Mouse (Mus musculus): ENCODE results near the gene Pla2g1b. TPM values are rescaled to one million over a fixed set of nuclear protein-coding genes. Genes with fewer than 3 reads are reported as not detected.

Pla2g1b gene
- polyA plus RNA-seq, 1 experiment from 2014 or later, result not detected

DNA sequence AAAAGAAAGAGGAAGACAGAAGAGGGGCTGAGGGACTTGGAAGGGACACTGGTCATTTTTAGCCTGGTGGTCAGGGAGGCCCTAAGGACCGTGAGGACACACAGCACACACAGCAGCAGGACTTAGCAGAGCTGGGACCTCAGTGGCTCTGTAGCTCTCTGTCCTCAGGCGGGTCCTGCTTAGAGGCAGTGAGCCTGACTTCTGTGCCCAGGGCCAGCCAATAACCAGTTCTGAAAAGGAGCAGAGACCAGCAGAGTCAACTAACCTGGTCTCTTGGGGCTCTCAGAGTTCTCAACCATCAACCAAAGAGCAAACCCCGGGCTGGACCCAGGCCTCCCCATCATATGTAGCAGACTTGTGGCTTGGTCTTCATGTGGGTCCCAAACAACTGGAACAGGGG, 16.8 kb upstream of the Pla2g1b start:
- Histone ChIP-seq H3K4me3 (ENCODE audit: control insufficient read depth in 1 of 2, insufficient read depth in 1 of 2, low read depth in 1 of 2, low read length in 2 of 2) (no peak overlapping the region), H3K9ac (ENCODE audit: low read length) (no peak overlapping the region)
- no peak for ATAC-seq (ENCODE audit: insufficient number of reproducible peaks, insufficient read depth, low FRiP score, low read depth)

DNA sequence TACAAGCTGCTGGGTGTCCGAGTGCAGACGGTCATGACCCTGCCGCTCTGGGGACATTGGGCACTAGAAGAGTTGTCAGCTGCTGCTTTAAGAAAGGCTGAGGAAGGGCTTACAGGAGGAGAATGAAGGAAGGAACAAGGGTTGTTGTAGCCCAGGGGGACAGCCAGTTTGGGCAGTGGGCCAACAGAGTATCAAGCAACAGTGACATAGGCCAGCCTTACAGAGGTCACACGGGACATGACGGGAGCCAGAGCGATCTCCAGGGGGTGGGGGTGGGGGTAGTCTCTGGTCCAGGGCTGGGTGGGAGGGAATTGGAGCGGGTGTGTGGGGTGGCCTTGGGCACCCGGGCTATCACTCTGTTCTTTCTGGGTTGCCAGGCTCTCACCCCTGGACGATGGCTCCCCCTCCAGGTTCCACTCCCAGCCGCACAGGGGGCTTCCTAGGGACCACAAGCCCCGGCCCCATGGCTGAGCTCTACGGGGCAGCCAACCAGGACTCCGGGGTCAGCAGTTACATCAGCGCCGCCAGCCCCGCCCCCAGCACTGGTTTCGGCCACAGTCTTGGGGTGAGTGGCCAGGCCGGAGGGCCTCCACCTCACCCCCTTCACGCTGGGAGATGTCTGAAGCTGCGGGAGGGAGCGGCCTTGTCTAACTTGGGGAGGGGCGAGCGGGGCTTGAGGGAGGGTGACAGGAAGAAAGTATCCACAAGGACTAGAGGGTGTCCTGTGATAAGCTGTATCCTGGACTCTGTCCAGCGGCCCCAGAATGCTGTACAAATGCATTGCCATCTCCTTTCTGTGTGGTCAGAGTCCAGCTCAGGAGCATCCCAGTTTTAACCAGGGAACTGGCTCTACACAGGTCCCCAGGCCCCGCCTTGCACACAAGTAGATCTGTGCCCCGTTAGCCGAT, 15.4 kb upstream of the Pla2g1b start:
- Histone ChIP-seq H3K9ac (ENCODE audit: low read length) (peak overlapping the region; percentile 32), H3K4me2 (ENCODE audit: low read length) (peak overlapping the region; percentile 48), H3K36me3 (ENCODE audit: control insufficient read depth, insufficient read depth, low read length) (0 out of 2 replicates have a peak, but pooled peaks cover 10% of the 10 kb centered on the region), H3K27ac (replicated peaks in 1 of 2; ENCODE audit: control insufficient read depth in 1 of 2, insufficient read depth in 1 of 2, low read depth in 2 of 2, low read length in 2 of 2) (peak overlapping the region in 1 of 2 experiments; percentile 20; a peak in 1 of 4 replicates), H3K27me3 (ENCODE audit: control insufficient read depth, insufficient read depth, low read length) (no peaks in the 10 kb centered on the region), H3K4me1 (ENCODE audit: control insufficient read depth in 2 of 2, insufficient read depth in 2 of 2, low read length in 2 of 2) (peaks cover 14 to 20% of the 10 kb centered on the region in 2 experiments), H3K9me3 (ENCODE audit: control insufficient read depth, low read length) (no peaks in the 10 kb centered on the region), H3K4me3 (ENCODE audit: control insufficient read depth in 1 of 2, insufficient read depth in 1 of 2, low read depth in 1 of 2, low read length in 2 of 2) (no peak overlapping the region)
- 55% methylated on average over 27 of the region's 27 CpGs for WGBS
- ATAC-seq (ENCODE audit: insufficient number of reproducible peaks, insufficient read depth, low FRiP score, low read depth), result peak; percentile 54; the same call in 1 of the 2 replicates

More for the DNA sequence above, 16.8 kb upstream of the Pla2g1b start:
- Histone ChIP-seq H3K4me2 (ENCODE audit: low read length) (no peak overlapping the region), H3K27ac (replicated peaks in 1 of 2; ENCODE audit: control insufficient read depth in 1 of 2, insufficient read depth in 1 of 2, low read depth in 2 of 2, low read length in 2 of 2) (no peak overlapping the region), H3K27me3 (ENCODE audit: control insufficient read depth, insufficient read depth, low read length) (no peaks in the 10 kb centered on the region), H3K36me3 (ENCODE audit: control insufficient read depth, insufficient read depth, low read length) (peaks cover 19% of the 10 kb centered on the region; the same call in 1 of the 2 replicates), H3K9me3 (ENCODE audit: control insufficient read depth, low read length) (no peaks in the 10 kb centered on the region), H3K4me1 (ENCODE audit: control insufficient read depth in 2 of 2, insufficient read depth in 2 of 2, low read length in 2 of 2) (peaks cover 14 to 20% of the 10 kb centered on the region in 2 experiments)
- 83% methylated on average over 3 of the region's 3 CpGs for WGBS

DNA sequence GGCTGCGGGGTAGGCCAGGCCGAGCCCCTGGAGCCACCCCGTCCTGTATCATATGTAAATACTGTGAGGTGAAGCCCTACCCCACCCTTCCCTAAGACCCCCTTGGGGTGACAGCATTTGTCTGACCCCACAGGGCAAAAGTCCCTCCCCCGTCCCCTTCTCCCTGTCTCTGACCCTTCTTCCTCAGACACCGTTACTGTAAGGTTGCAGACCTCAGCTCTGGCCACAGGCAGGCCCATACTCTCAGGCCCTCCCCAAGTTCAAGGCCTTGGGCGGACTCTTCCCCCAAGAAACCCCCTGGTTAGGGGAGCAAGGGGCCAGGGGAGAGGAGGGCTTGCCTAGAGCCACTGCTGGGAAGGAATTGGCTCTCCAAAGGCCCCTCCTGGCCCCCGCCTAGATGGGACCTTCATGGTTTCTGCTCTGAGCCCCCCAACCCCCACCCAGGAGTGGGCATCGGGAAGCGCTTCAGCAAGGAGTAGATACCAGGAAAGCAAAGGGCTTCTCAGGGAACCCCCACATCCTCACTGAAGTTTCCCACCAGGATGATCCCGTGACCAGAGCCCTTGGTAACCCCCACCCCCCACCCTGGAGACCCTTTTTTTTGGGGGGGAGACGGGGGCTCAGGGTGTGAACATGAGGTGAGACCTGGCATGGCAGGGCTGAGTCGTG, 11.5 kb upstream of the Pla2g1b start:
- Histone ChIP-seq H3K9ac (ENCODE audit: low read length) (no peak overlapping the region), H3K27ac (replicated peaks in 1 of 2; ENCODE audit: control insufficient read depth in 1 of 2, insufficient read depth in 1 of 2, low read depth in 2 of 2, low read length in 2 of 2) (no peak overlapping the region), H3K36me3 (ENCODE audit: control insufficient read depth, insufficient read depth, low read length) (0 out of 2 replicates have a peak, but pooled peaks cover 5% of the 10 kb centered on the region), H3K4me2 (ENCODE audit: low read length) (no peak overlapping the region), H3K27me3 (ENCODE audit: control insufficient read depth, insufficient read depth, low read length) (no peaks in the 10 kb centered on the region), H3K4me1 (ENCODE audit: control insufficient read depth in 2 of 2, insufficient read depth in 2 of 2, low read length in 2 of 2) (peaks cover 14 to 20% of the 10 kb centered on the region in 2 experiments), H3K9me3 (ENCODE audit: control insufficient read depth, low read length) (no peaks in the 10 kb centered on the region), H3K4me3 (ENCODE audit: control insufficient read depth in 1 of 2, insufficient read depth in 1 of 2, low read depth in 1 of 2, low read length in 2 of 2) (no peak overlapping the region)
- no peak for ATAC-seq (ENCODE audit: insufficient number of reproducible peaks, insufficient read depth, low FRiP score, low read depth)
- whole genome bisulfite sequencing, result 78% methylated on average over 12 of the region's 12 CpGs

DNA sequence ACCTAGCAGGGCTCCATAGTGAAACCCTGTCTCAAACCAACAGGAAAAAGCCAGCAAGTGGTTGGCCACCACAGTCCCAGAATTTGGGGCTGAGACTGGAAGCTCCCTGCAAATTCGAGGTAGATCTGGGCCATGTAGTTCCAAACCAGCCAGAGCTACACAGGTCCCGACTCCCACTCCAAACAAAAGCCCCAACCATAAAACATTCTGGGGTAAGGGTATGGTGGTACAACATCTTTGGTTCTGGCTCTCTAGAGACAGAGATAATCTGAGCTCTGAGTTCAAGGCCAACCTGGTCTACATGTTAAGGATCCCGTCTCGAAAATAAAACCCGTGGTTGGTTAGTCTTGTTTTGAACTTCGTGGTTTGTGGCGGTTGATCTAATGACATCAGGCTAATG, 10.2 kb upstream of the Pla2g1b start:
- H3K27ac ChIP-seq (replicated peaks in 1 of 2; ENCODE audit: control insufficient read depth in 1 of 2, insufficient read depth in 1 of 2, low read depth in 2 of 2, low read length in 2 of 2), result no peak overlapping the region
- no peaks in the 10 kb centered on the region for H3K9me3 ChIP-seq (ENCODE audit: control insufficient read depth, low read length)
- 78% methylated on average over 7 of the region's 7 CpGs for WGBS
- 0 out of 2 replicates have a peak, but pooled peaks cover 5% of the 10 kb centered on the region for H3K36me3 ChIP-seq (ENCODE audit: control insufficient read depth, insufficient read depth, low read length)
- no peak for ATAC-seq (ENCODE audit: insufficient number of reproducible peaks, insufficient read depth, low FRiP score, low read depth)
- no peak overlapping the region for H3K4me3 ChIP-seq (ENCODE audit: control insufficient read depth in 1 of 2, insufficient read depth in 1 of 2, low read depth in 1 of 2, low read length in 2 of 2)
- no peak overlapping the region for H3K4me2 ChIP-seq (ENCODE audit: low read length)
- no peaks in the 10 kb centered on the region for H3K27me3 ChIP-seq (ENCODE audit: control insufficient read depth, insufficient read depth, low read length)
- peaks cover 4 to 10% of the 10 kb centered on the region in 2 experiments for H3K4me1 ChIP-seq (ENCODE audit: control insufficient read depth in 2 of 2, insufficient read depth in 2 of 2, low read length in 2 of 2)
- no peak overlapping the region for H3K9ac ChIP-seq (ENCODE audit: low read length)

DNA sequence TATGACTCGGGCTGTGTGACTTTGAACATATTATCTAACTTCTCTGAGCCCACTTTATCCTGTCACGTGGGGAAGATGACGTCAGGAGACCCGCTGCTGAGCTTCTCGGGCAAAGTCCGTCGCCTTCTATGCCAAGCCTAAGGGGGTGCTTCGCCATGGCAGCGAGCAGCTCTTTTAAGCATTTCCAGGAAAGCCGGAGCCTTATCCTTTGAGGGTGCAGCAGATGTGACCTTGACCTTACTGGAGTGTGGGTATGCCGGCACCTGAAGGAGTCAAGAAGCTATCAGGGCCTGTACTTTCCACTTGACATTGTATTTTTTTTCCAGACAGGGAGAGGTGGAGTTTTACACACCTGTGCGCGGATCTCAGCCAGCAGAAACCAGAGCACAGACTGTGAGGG, 7.1 kb upstream of the Pla2g1b start:
- H3K9me3 ChIP-seq (ENCODE audit: control insufficient read depth, low read length), result no peaks in the 10 kb centered on the region
- no peak overlapping the region for H3K27ac ChIP-seq (replicated peaks in 1 of 2; ENCODE audit: control insufficient read depth in 1 of 2, insufficient read depth in 1 of 2, low read depth in 2 of 2, low read length in 2 of 2)
- no peak overlapping the region for H3K4me3 ChIP-seq (ENCODE audit: control insufficient read depth in 1 of 2, insufficient read depth in 1 of 2, low read depth in 1 of 2, low read length in 2 of 2)
- peaks cover 0 to 2% of the 10 kb centered on the region in 2 experiments; a peak in 3 of 4 replicates for H3K4me1 ChIP-seq (ENCODE audit: control insufficient read depth in 2 of 2, insufficient read depth in 2 of 2, low read length in 2 of 2)
- WGBS, result 65% methylated on average over 13 of the region's 13 CpGs
- no peak overlapping the region for H3K9ac ChIP-seq (ENCODE audit: low read length)
- H3K27me3 ChIP-seq (ENCODE audit: control insufficient read depth, insufficient read depth, low read length), result no peaks in the 10 kb centered on the region
- no peak overlapping the region for H3K4me2 ChIP-seq (ENCODE audit: low read length)
- no peak for ATAC-seq (ENCODE audit: insufficient number of reproducible peaks, insufficient read depth, low FRiP score, low read depth)
- no peaks in the 10 kb centered on the region for H3K36me3 ChIP-seq (ENCODE audit: control insufficient read depth, insufficient read depth, low read length)

DNA sequence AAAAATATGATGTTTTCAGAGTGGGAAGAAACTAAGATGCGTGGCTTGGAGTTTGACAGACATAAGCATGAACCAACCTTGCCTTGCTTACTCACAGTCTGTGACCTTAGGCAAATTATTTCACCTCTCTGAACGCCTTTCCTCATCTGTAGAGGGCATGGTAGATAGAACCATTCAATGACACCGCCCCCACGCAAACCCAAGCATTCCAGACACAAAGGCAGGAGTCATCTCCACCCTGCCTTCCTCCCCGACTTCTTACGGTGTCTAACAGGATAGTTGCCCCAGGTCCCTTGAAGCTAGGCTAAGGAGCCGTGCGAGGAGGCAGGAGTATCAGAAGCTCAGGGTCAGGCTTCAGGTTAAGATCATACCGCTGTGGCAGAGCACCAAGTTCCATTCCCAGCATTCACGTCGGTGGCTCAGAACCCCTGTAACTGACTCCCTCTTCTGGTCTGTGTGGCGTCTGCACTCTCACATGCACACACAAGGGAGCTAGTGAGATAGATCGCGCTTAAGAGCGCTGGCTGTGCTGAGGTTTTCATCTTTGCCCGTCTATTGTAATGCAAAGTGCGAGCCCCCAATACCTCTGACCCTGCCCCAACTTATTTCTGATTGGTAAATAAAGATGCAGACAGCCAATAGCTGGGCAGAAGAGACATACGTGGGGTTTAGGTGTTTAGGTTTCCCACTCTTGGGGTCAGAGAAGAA, 1.5 kb upstream of the Pla2g1b start:
- H3K27ac ChIP-seq (replicated peaks in 1 of 2; ENCODE audit: control insufficient read depth in 1 of 2, insufficient read depth in 1 of 2, low read depth in 2 of 2, low read length in 2 of 2), result no peak overlapping the region
- ATAC-seq (ENCODE audit: insufficient number of reproducible peaks, insufficient read depth, low FRiP score, low read depth), result no peak
- 74% methylated on average over 18 of the region's 18 CpGs for WGBS
- no peak overlapping the region for H3K4me3 ChIP-seq (ENCODE audit: control insufficient read depth in 1 of 2, insufficient read depth in 1 of 2, low read depth in 1 of 2, low read length in 2 of 2)
- H3K36me3 ChIP-seq (ENCODE audit: control insufficient read depth, insufficient read depth, low read length), result no peaks in the 10 kb centered on the region
- H3K9me3 ChIP-seq (ENCODE audit: control insufficient read depth, low read length), result no peaks in the 10 kb centered on the region
- H3K9ac ChIP-seq (ENCODE audit: low read length), result no peak overlapping the region
- H3K27me3 ChIP-seq (ENCODE audit: control insufficient read depth, insufficient read depth, low read length), result no peaks in the 10 kb centered on the region
- H3K4me2 ChIP-seq (ENCODE audit: low read length), result no peak overlapping the region
- H3K4me1 ChIP-seq (ENCODE audit: control insufficient read depth in 2 of 2, insufficient read depth in 2 of 2, low read length in 2 of 2), result no peaks in the 10 kb centered on the region

DNA sequence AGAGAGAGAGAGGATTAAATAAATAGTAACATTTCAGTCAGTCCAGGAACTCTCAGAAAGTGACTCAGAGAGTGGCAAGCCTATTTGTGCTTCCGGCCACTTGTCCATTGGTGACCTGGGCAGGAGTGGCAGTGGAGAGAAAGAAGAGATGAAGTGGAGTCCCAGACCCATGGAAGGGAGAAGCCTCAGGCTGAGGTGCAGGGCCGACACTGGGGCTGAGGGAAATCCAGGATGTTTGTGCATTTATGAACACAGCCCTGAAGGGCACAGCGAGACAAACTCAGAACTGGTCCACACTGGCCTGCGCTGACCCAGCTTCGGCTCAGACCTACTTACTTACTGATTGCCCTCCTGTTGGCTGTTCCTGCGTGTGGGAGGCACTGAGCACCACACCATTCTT, 3.7 kb downstream of the Pla2g1b start:
- Histone ChIP-seq H3K4me3 (ENCODE audit: control insufficient read depth in 1 of 2, insufficient read depth in 1 of 2, low read depth in 1 of 2, low read length in 2 of 2) (no peak overlapping the region), H3K4me2 (ENCODE audit: low read length) (no peak overlapping the region), H3K4me1 (ENCODE audit: control insufficient read depth in 2 of 2, insufficient read depth in 2 of 2, low read length in 2 of 2) (peaks cover 0 to 2% of the 10 kb centered on the region in 2 experiments; a peak in 1 of 4 replicates), H3K27ac (replicated peaks in 1 of 2; ENCODE audit: control insufficient read depth in 1 of 2, insufficient read depth in 1 of 2, low read depth in 2 of 2, low read length in 2 of 2) (no peak overlapping the region), H3K36me3 (ENCODE audit: control insufficient read depth, insufficient read depth, low read length) (no peaks in the 10 kb centered on the region), H3K9me3 (ENCODE audit: control insufficient read depth, low read length) (no peaks in the 10 kb centered on the region), H3K27me3 (ENCODE audit: control insufficient read depth, insufficient read depth, low read length) (no peaks in the 10 kb centered on the region), H3K9ac (ENCODE audit: low read length) (no peak overlapping the region)
- no peak for ATAC-seq (ENCODE audit: insufficient number of reproducible peaks, insufficient read depth, low FRiP score, low read depth)
- WGBS, result 58% methylated on average over 6 of the region's 6 CpGs

Data from heart, embryonic 14.5 days (tissue).